Mouse (Mus musculus) kidney, postnatal 36 days (tissue): ENCODE measurements around the gene Gpnmb.

Source experiments
- DNase-seq, 2 experiments: peaks; one replicate each; pipeline ENCODE4 v3.0.0; 2021 to 2022; ENCODE audit warnings: mixed read lengths in 2 of 2

Gene Gpnmb

GRCm38 (mm10) chr6:49099086-49099485 lies 62.7 kb downstream of the Gpnmb start:
- no peak for DNase-seq

- no peak for DNase-seq
Measured at GRCm38 (mm10) chr6:49106746-49107500, 70.6 kb downstream of the Gpnmb start.

GRCm38 (mm10) chr6:49109196-49109595 lies 72.8 kb downstream of the Gpnmb start:
- no peak for DNase-seq

GRCm38 (mm10) chr6:49113895-49114294 lies 77.5 kb downstream of the Gpnmb start:
- no peak for DNase-seq

GRCm38 (mm10) chr6:49114457-49114856 lies 78.1 kb downstream of the Gpnmb start:
- DNase-seq, result no peak

GRCm38 (mm10) chr6:49115550-49115949 lies 79.2 kb downstream of the Gpnmb start:
- DNase-seq, result no peak

- peak in 1 of 2 experiments; percentile 7 for DNase-seq
Measured at GRCm38 (mm10) chr6:49116241-49116640, 79.9 kb downstream of the Gpnmb start.

- no peak for DNase-seq
Measured at GRCm38 (mm10) chr6:49118446-49118845, 82.1 kb downstream of the Gpnmb start.

- no peak for DNase-seq
Measured at GRCm38 (mm10) chr6:49119462-49120135, 83.3 kb downstream of the Gpnmb start.

GRCm38 (mm10) chr6:49120370-49120769 lies 84.0 kb downstream of the Gpnmb start:
- no peak for DNase-seq
